Mouse (Mus musculus) testis, adult 2 months (tissue): ENCODE data around the gene Olfm3. TPM values are rescaled to one million over a fixed set of nuclear protein-coding genes. Genes with fewer than 3 reads are reported as not detected.

Source experiments
- H3K27ac ChIP-seq: fragments of 200-500 bp; 2 replicates; pipeline ENCODE4 v1.5.1; 2012; ENCODE audit warnings: low read depth, low read length; ENCODE audit not compliant: control insufficient read depth, insufficient read depth
- H3K27me3 ChIP-seq: fragments of 200-500 bp; 2 replicates; pipeline ENCODE4 v1.6.1; 2012; ENCODE audit warnings: mild to moderate bottlenecking, low read length, moderate library complexity; ENCODE audit not compliant: control insufficient read depth, insufficient read depth
- H3K36me3 ChIP-seq: fragments of 200-500 bp; 2 replicates; pipeline ENCODE4 v1.6.1; 2012; ENCODE audit warnings: mild to moderate bottlenecking, low read length; ENCODE audit not compliant: control insufficient read depth, insufficient read depth
- H3K4me1 ChIP-seq: fragments of 200-500 bp; 2 replicates; pipeline ENCODE4 v1.6.1; 2012; ENCODE audit warnings: low read length; ENCODE audit not compliant: control insufficient read depth, insufficient read depth
- H3K4me3 ChIP-seq: fragments of 200-500 bp; 2 replicates; pipeline ENCODE4 v1.5.1; 2012; ENCODE audit warnings: low read depth, mild to moderate bottlenecking, low read length, moderate library complexity, mixed read lengths; ENCODE audit not compliant: control insufficient read depth
- CTCF ChIP-seq: fragments of 200-500 bp; IDR thresholded peaks from 2 replicates; pipeline ENCODE4 v1.5.1; 2012; ENCODE audit warnings: low read depth, mild to moderate bottlenecking, inconsistent platforms, low read length, moderate library complexity; ENCODE audit not compliant: control insufficient read depth, insufficient read depth, insufficient replicate concordance
- POLR2A ChIP-seq: fragments of 200-500 bp; IDR thresholded peaks from 2 replicates; pipeline ENCODE4 v1.6.1; 2012; ENCODE audit warnings: low read depth, mild to moderate bottlenecking, inconsistent platforms, low read length, moderate library complexity; ENCODE audit not compliant: control insufficient read depth
- polyA plus RNA-seq: library from polyadenylated mRNA; depleted of rRNA; stranded (reverse); fragments of >200 nt; gene quantifications from 2 replicates; pipeline ENCODE4 v1.2.3, GENCODE M21; 2012

Gene Olfm3
- polyA plus RNA-seq, 1 experiment, result not detected

- no peak overlapping the region for H3K4me3 ChIP-seq
- no peaks in the 10 kb centered on the region for H3K27me3 ChIP-seq
- no peak overlapping the region for H3K27ac ChIP-seq
- no peaks in the 10 kb centered on the region for H3K4me1 ChIP-seq
- no peaks in the 10 kb centered on the region for H3K36me3 ChIP-seq
- no peak for TF ChIP-seq CTCF
- no peak for TF ChIP-seq POLR2A
Observed at GRCm38 (mm10) chr3:114990828-114991227, 87.0 kb downstream of the Olfm3 start.

- no peaks in the 10 kb centered on the region for H3K4me1 ChIP-seq
- H3K4me3 ChIP-seq, result no peak overlapping the region
- no peaks in the 10 kb centered on the region for H3K36me3 ChIP-seq
- no peaks in the 10 kb centered on the region for H3K27me3 ChIP-seq
- TF ChIP-seq POLR2A (no peak), CTCF (no peak)
- no peak overlapping the region for H3K27ac ChIP-seq
Observed at GRCm38 (mm10) chr3:114995956-114996355, 92.1 kb downstream of the Olfm3 start.

- H3K27ac ChIP-seq, result no peak overlapping the region
- no peaks in the 10 kb centered on the region for H3K36me3 ChIP-seq
- H3K4me1 ChIP-seq, result no peaks in the 10 kb centered on the region
- TF ChIP-seq CTCF (no peak), POLR2A (no peak)
- no peak overlapping the region for H3K4me3 ChIP-seq
- no peaks in the 10 kb centered on the region for H3K27me3 ChIP-seq
Observed at GRCm38 (mm10) chr3:115027560-115027959, 123.7 kb downstream of the Olfm3 start.

GRCm38 (mm10) chr3:115028046-115028445 is 124.2 kb downstream of the Olfm3 start:
- H3K27me3 ChIP-seq, result no peaks in the 10 kb centered on the region
- H3K27ac ChIP-seq, result no peak overlapping the region
- no peak overlapping the region for H3K4me3 ChIP-seq
- no peaks in the 10 kb centered on the region for H3K4me1 ChIP-seq
- TF ChIP-seq CTCF (no peak), POLR2A (no peak)
- H3K36me3 ChIP-seq, result no peaks in the 10 kb centered on the region

GRCm38 (mm10) chr3:115028611-115029010 is 124.7 kb downstream of the Olfm3 start:
- H3K4me3 ChIP-seq, result no peak overlapping the region
- H3K27me3 ChIP-seq, result no peaks in the 10 kb centered on the region
- TF ChIP-seq POLR2A, result no peak
- TF ChIP-seq CTCF, result no peak
- no peaks in the 10 kb centered on the region for H3K36me3 ChIP-seq
- H3K4me1 ChIP-seq, result no peaks in the 10 kb centered on the region
- H3K27ac ChIP-seq, result no peak overlapping the region

GRCm38 (mm10) chr3:115049060-115049459 is 145.2 kb downstream of the Olfm3 start:
- no peak for TF ChIP-seq POLR2A
- TF ChIP-seq CTCF, result no peak

GRCm38 (mm10) chr3:115064901-115065300 is 161.0 kb downstream of the Olfm3 start:
- H3K4me1 ChIP-seq, result no peaks in the 10 kb centered on the region
- TF ChIP-seq POLR2A (no peak), CTCF (no peak)

More at GRCm38 (mm10) chr3:115049060-115049459, 145.2 kb downstream of the Olfm3 start:
- no peak overlapping the region for H3K4me3 ChIP-seq
- H3K27me3 ChIP-seq, result no peaks in the 10 kb centered on the region
- no peaks in the 10 kb centered on the region for H3K36me3 ChIP-seq
- H3K27ac ChIP-seq, result no peak overlapping the region
- no peaks in the 10 kb centered on the region for H3K4me1 ChIP-seq

More at GRCm38 (mm10) chr3:115064901-115065300, 161.0 kb downstream of the Olfm3 start:
- Histone ChIP-seq H3K36me3 (no peaks in the 10 kb centered on the region), H3K27ac (no peak overlapping the region), H3K4me3 (no peak overlapping the region), H3K27me3 (no peaks in the 10 kb centered on the region)
